Mouse (Mus musculus): Measurements from ENCODE around the gene Anks1b. TPM values are rescaled to one million over a fixed set of nuclear protein-coding genes. Genes with fewer than 3 reads are reported as not detected.

Anks1b gene
- polyA plus RNA-seq, 1 experiment from 2014 or later, result 3.0 TPM

DNA sequence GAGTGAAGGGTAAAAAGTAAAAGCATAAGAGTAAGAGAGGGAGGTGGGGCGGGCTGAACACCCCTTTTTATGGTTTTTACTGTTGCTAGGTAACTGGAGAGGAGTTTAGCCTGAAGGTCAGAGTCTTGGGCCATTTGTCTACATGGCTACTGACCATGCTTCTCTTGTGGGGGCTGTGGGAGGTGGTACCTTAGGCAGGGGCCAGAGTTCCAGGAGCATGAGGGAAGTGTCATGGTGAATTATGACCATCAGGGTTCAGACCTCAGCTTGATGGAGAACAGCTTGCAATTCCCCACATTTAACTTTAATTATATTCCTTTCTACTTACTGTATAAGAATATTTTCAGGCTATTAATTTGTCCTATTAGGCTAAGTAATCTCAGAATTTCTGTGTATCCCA is 413.3 kb downstream of the Anks1b start:
- no peaks in the 10 kb centered on the region for H3K4me1 ChIP-seq (ENCODE audit: control insufficient read depth, insufficient read depth, low read length)
- no peak overlapping the region for H3K9ac ChIP-seq (replicated peaks; ENCODE audit: low read length)
- H3K27ac ChIP-seq (replicated peaks; ENCODE audit: low read depth, low read length), result no peak overlapping the region
- H3K27me3 ChIP-seq (ENCODE audit: control insufficient read depth, insufficient read depth, low read length), result no peaks in the 10 kb centered on the region
- WGBS, result 90% methylated on average over 1 of the region's 1 CpGs
- DNase-seq (ENCODE audit: low spot score) (no peak), ATAC-seq (replicated peaks; ENCODE audit: insufficient number of reproducible peaks, low FRiP score, low TSS enrichment, low read depth) (no peak)
- H3K4me3 ChIP-seq (ENCODE audit: low read depth, low read length), result no peak overlapping the region
- no peaks in the 10 kb centered on the region for H3K36me3 ChIP-seq (replicated peaks; ENCODE audit: control insufficient read depth, insufficient read depth, low read depth, low read length)
- H3K4me2 ChIP-seq (ENCODE audit: low read depth, low read length), result no peak overlapping the region
- H3K9me3 ChIP-seq (replicated peaks; ENCODE audit: control insufficient read depth, low read length), result no peaks in the 10 kb centered on the region

DNA sequence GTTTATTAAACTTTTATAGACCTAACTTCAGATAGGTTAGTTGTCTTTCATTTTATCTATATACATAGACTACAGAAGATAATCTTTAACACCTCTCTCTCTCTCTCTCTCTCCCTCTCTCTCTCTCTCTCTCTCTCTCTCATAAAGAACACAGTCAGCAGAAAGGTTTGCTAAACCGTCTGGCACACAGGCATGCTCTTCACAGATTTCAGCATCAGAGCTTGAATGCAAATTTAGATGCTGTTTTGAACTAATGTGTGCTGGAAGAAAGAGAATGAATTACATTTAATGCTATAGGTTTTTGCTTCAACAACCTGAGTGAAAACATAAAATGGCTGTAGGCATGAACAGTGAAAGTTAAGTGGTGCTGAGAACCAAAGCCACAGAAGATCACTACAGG is 429.9 kb downstream of the Anks1b start:
- no peak overlapping the region for H3K27ac ChIP-seq (replicated peaks; ENCODE audit: low read depth, low read length)
- H3K27me3 ChIP-seq (ENCODE audit: control insufficient read depth, insufficient read depth, low read length), result no peaks in the 10 kb centered on the region
- H3K9me3 ChIP-seq (replicated peaks; ENCODE audit: control insufficient read depth, low read length), result no peaks in the 10 kb centered on the region
- H3K4me3 ChIP-seq (ENCODE audit: low read depth, low read length), result no peak overlapping the region
- DNase-seq (ENCODE audit: low spot score), result no peak
- no peak overlapping the region for H3K9ac ChIP-seq (replicated peaks; ENCODE audit: low read length)
- H3K4me1 ChIP-seq (ENCODE audit: control insufficient read depth, insufficient read depth, low read length), result no peaks in the 10 kb centered on the region
- no peaks in the 10 kb centered on the region for H3K36me3 ChIP-seq (replicated peaks; ENCODE audit: control insufficient read depth, insufficient read depth, low read depth, low read length)
- no peak overlapping the region for H3K4me2 ChIP-seq (ENCODE audit: low read depth, low read length)
- ATAC-seq (replicated peaks; ENCODE audit: insufficient number of reproducible peaks, low FRiP score, low TSS enrichment, low read depth), result no peak
- 54% methylated on average over 1 of the region's 1 CpGs for WGBS

DNA sequence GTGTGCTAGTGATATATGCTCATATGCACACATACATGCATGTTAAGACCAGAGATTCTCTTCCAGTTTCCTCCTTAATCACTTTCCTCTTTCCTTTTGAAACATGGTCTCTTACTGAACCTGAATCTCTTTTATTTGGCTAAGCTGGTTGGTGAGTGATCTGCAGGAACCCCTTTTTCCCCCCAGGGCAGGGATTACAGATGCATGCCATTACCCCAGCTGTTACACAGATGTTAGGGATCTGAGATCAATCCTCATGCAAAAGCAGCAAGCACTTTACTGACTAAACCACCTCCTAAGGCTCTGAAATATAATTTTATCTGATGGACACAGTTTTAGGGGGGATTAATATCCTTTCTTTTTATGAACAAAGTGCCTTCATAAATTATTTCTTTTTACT is 432.8 kb downstream of the Anks1b start:
- H3K27ac ChIP-seq (replicated peaks; ENCODE audit: low read depth, low read length), result no peak overlapping the region
- no peaks in the 10 kb centered on the region for H3K36me3 ChIP-seq (replicated peaks; ENCODE audit: control insufficient read depth, insufficient read depth, low read depth, low read length)
- H3K4me2 ChIP-seq (ENCODE audit: low read depth, low read length), result no peak overlapping the region
- DNase-seq (ENCODE audit: low spot score), result peak; percentile 73
- no peaks in the 10 kb centered on the region for H3K4me1 ChIP-seq (ENCODE audit: control insufficient read depth, insufficient read depth, low read length)
- no peak for ATAC-seq (replicated peaks; ENCODE audit: insufficient number of reproducible peaks, low FRiP score, low TSS enrichment, low read depth)
- no peaks in the 10 kb centered on the region for H3K27me3 ChIP-seq (ENCODE audit: control insufficient read depth, insufficient read depth, low read length)
- H3K9ac ChIP-seq (replicated peaks; ENCODE audit: low read length), result no peak overlapping the region
- no peak overlapping the region for H3K4me3 ChIP-seq (ENCODE audit: low read depth, low read length)
- H3K9me3 ChIP-seq (replicated peaks; ENCODE audit: control insufficient read depth, low read length), result no peaks in the 10 kb centered on the region

- ATAC-seq (replicated peaks; ENCODE audit: insufficient number of reproducible peaks, low FRiP score, low TSS enrichment, low read depth) (no peak), DNase-seq (ENCODE audit: low spot score) (no peak)
- no peaks in the 10 kb centered on the region for H3K4me1 ChIP-seq (ENCODE audit: control insufficient read depth, insufficient read depth, low read length)
- H3K27me3 ChIP-seq (ENCODE audit: control insufficient read depth, insufficient read depth, low read length), result no peaks in the 10 kb centered on the region
- H3K9ac ChIP-seq (replicated peaks; ENCODE audit: low read length), result no peak overlapping the region
- no peaks in the 10 kb centered on the region for H3K36me3 ChIP-seq (replicated peaks; ENCODE audit: control insufficient read depth, insufficient read depth, low read depth, low read length)
- H3K4me3 ChIP-seq (ENCODE audit: low read depth, low read length), result no peak overlapping the region
- no peaks in the 10 kb centered on the region for H3K9me3 ChIP-seq (replicated peaks; ENCODE audit: control insufficient read depth, low read length)
- WGBS, result 74% methylated on average over 5 of the region's 5 CpGs
- no peak overlapping the region for H3K27ac ChIP-seq (replicated peaks; ENCODE audit: low read depth, low read length)
- H3K4me2 ChIP-seq (ENCODE audit: low read depth, low read length), result no peak overlapping the region
Observed at GRCm38 (mm10) chr10:90307931-90308555, 434.7 kb downstream of the Anks1b start.

DNA sequence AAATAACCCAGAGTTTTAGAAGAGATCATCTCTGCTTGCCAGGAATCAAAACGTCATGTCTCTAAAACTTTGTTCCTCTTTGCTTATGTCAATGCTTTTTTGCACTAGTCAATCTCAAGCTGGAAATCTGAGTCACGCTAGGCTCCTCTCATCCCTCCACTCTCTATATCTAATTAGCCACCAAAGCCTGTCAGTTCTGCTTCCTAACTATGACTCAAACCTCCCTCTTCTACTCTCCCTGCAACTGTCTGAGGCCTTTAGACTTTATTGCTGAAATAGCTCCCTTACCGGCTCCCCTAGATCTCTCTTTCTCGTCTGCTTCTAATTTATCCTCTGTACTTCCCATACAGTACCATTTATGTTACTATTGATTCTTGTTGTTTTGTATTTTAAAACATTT is 456.5 kb downstream of the Anks1b start:
- ATAC-seq (replicated peaks; ENCODE audit: insufficient number of reproducible peaks, low FRiP score, low TSS enrichment, low read depth), result no peak
- no peak overlapping the region for H3K4me2 ChIP-seq (ENCODE audit: low read depth, low read length)

DNA sequence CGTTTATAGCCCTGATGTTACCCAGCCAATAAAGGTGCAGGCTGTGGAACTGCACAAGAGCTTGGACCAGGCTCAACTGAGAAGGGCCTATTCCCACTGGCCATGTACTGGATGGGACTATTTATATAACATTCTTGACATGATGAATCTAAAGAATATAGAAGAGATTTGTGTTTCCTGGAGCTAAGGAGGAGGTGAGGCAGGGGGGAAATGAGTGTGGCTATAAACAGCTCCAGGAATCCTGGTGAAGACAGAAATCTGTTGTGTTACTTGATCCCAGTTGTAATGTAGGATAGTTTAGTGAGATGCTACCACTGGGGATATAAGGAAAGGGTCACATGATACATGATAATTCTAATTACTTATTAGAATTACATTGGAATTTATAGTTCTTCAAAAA is 472.1 kb downstream of the Anks1b start:
- H3K36me3 ChIP-seq (replicated peaks; ENCODE audit: control insufficient read depth, insufficient read depth, low read depth, low read length), result no peaks in the 10 kb centered on the region
- no peak overlapping the region for H3K4me3 ChIP-seq (ENCODE audit: low read depth, low read length)
- ATAC-seq (replicated peaks; ENCODE audit: insufficient number of reproducible peaks, low FRiP score, low TSS enrichment, low read depth) (no peak), DNase-seq (ENCODE audit: low spot score) (no peak)
- H3K27ac ChIP-seq (replicated peaks; ENCODE audit: low read depth, low read length), result no peak overlapping the region
- H3K4me1 ChIP-seq (ENCODE audit: control insufficient read depth, insufficient read depth, low read length), result no peaks in the 10 kb centered on the region
- H3K9me3 ChIP-seq (replicated peaks; ENCODE audit: control insufficient read depth, low read length), result no peaks in the 10 kb centered on the region
- no peak overlapping the region for H3K9ac ChIP-seq (replicated peaks; ENCODE audit: low read length)
- 96% methylated on average over 1 of the region's 1 CpGs for WGBS
- H3K4me2 ChIP-seq (ENCODE audit: low read depth, low read length), result no peak overlapping the region
- H3K27me3 ChIP-seq (ENCODE audit: control insufficient read depth, insufficient read depth, low read length), result no peaks in the 10 kb centered on the region

More for the DNA sequence above, 456.5 kb downstream of the Anks1b start:
- no peaks in the 10 kb centered on the region for H3K4me1 ChIP-seq (ENCODE audit: control insufficient read depth, insufficient read depth, low read length)
- DNase-seq (ENCODE audit: low spot score), result no peak
- 90% methylated on average over 4 of the region's 4 CpGs for WGBS
- H3K9ac ChIP-seq (replicated peaks; ENCODE audit: low read length), result no peak overlapping the region
- no peaks in the 10 kb centered on the region for H3K36me3 ChIP-seq (replicated peaks; ENCODE audit: control insufficient read depth, insufficient read depth, low read depth, low read length)
- H3K9me3 ChIP-seq (replicated peaks; ENCODE audit: control insufficient read depth, low read length), result no peaks in the 10 kb centered on the region
- H3K27ac ChIP-seq (replicated peaks; ENCODE audit: low read depth, low read length), result no peak overlapping the region
- H3K27me3 ChIP-seq (ENCODE audit: control insufficient read depth, insufficient read depth, low read length), result no peaks in the 10 kb centered on the region
- H3K4me3 ChIP-seq (ENCODE audit: low read depth, low read length), result no peak overlapping the region

GRCm38 (mm10) chr10:90356258-90356657 is 482.9 kb downstream of the Anks1b start:
- DNase-seq (ENCODE audit: low spot score) (no peak), ATAC-seq (replicated peaks; ENCODE audit: insufficient number of reproducible peaks, low FRiP score, low TSS enrichment, low read depth) (no peak)
- Histone ChIP-seq H3K27ac (replicated peaks; ENCODE audit: low read depth, low read length) (no peak overlapping the region), H3K27me3 (ENCODE audit: control insufficient read depth, insufficient read depth, low read length) (no peaks in the 10 kb centered on the region), H3K9me3 (replicated peaks; ENCODE audit: control insufficient read depth, low read length) (no peaks in the 10 kb centered on the region), H3K4me2 (ENCODE audit: low read depth, low read length) (no peak overlapping the region), H3K36me3 (replicated peaks; ENCODE audit: control insufficient read depth, insufficient read depth, low read depth, low read length) (no peaks in the 10 kb centered on the region), H3K9ac (replicated peaks; ENCODE audit: low read length) (no peak overlapping the region), H3K4me3 (ENCODE audit: low read depth, low read length) (no peak overlapping the region), H3K4me1 (ENCODE audit: control insufficient read depth, insufficient read depth, low read length) (no peaks in the 10 kb centered on the region)
- WGBS, result 60% methylated on average over 1 of the region's 1 CpGs

GRCm38 (mm10) chr10:90357169-90357907 is 484.0 kb downstream of the Anks1b start:
- H3K9me3 ChIP-seq (replicated peaks; ENCODE audit: control insufficient read depth, low read length), result no peaks in the 10 kb centered on the region
- no peaks in the 10 kb centered on the region for H3K4me1 ChIP-seq (ENCODE audit: control insufficient read depth, insufficient read depth, low read length)
- no peaks in the 10 kb centered on the region for H3K36me3 ChIP-seq (replicated peaks; ENCODE audit: control insufficient read depth, insufficient read depth, low read depth, low read length)
- no peak overlapping the region for H3K9ac ChIP-seq (replicated peaks; ENCODE audit: low read length)
- 78% methylated on average over 1 of the region's 1 CpGs for WGBS
- ATAC-seq (replicated peaks; ENCODE audit: insufficient number of reproducible peaks, low FRiP score, low TSS enrichment, low read depth), result no peak
- no peak overlapping the region for H3K4me2 ChIP-seq (ENCODE audit: low read depth, low read length)
- no peak overlapping the region for H3K4me3 ChIP-seq (ENCODE audit: low read depth, low read length)
- no peak overlapping the region for H3K27ac ChIP-seq (replicated peaks; ENCODE audit: low read depth, low read length)
- H3K27me3 ChIP-seq (ENCODE audit: control insufficient read depth, insufficient read depth, low read length), result no peaks in the 10 kb centered on the region
- DNase-seq (ENCODE audit: low spot score), result no peak

Measured in embryonic facial prominence, embryonic 11.5 days (tissue).